Mouse (Mus musculus): ENCODE results near the gene Mars2. TPM values are rescaled to one million over a fixed set of nuclear protein-coding genes. Genes with fewer than 3 reads are reported as not detected.

Mars2 gene
- 8.8 and 11.1 TPM in 2 replicates for total RNA-seq (2014; fragmentation: Nextera tagmentation)
- 11.4 and 12.2 TPM in 2 replicates for total RNA-seq (2017)

- peak; percentile 94 for ATAC-seq (replicated peaks; ENCODE audit: low FRiP score, low TSS enrichment, poor library complexity, severe bottlenecking)
These were observed at the start of gene Mars2 for GRCm38 (mm10) chr1:55236890-55237642. Mars2 (plus strand) TSS chr1:55237177.

GRCm38 (mm10) chr1:55192015-55192414, 45.0 kb upstream of the Mars2 start:
- ATAC-seq (replicated peaks; ENCODE audit: low FRiP score, low TSS enrichment, poor library complexity, severe bottlenecking), result peak; percentile 53

GRCm38 (mm10) chr1:55192824-55193223, 44.2 kb upstream of the Mars2 start:
- ATAC-seq (replicated peaks; ENCODE audit: low FRiP score, low TSS enrichment, poor library complexity, severe bottlenecking), result peak; percentile 69; the same call in 1 of the 2 replicates

GRCm38 (mm10) chr1:55193316-55193715, 43.7 kb upstream of the Mars2 start:
- ATAC-seq (replicated peaks; ENCODE audit: low FRiP score, low TSS enrichment, poor library complexity, severe bottlenecking), result no peak

- no peak for ATAC-seq (replicated peaks; ENCODE audit: low FRiP score, low TSS enrichment, poor library complexity, severe bottlenecking)
These were observed 42.7 kb upstream of the Mars2 start for GRCm38 (mm10) chr1:55194064-55194915.

DNA sequence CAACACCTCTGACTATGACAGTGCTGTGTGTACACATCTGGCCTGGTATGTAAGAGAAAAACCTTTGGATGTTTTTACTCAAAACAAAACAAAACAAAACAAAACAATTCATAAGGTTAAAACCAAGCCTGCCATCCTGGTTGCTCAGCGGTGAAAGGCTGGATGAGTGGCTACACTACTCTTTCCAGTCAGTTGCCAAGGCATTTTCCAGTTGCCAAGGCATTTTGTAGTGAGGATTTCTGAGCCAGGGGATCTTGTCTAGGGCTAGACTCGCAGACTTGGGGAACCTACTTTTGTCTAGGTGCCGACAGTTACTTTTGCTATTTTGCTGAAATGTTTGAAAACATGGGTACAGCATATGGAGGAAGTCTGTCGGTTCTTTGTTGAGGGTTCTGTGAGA, 42.0 kb upstream of the Mars2 start:
- ATAC-seq (replicated peaks; ENCODE audit: low FRiP score, low TSS enrichment, poor library complexity, severe bottlenecking), result no peak

DNA sequence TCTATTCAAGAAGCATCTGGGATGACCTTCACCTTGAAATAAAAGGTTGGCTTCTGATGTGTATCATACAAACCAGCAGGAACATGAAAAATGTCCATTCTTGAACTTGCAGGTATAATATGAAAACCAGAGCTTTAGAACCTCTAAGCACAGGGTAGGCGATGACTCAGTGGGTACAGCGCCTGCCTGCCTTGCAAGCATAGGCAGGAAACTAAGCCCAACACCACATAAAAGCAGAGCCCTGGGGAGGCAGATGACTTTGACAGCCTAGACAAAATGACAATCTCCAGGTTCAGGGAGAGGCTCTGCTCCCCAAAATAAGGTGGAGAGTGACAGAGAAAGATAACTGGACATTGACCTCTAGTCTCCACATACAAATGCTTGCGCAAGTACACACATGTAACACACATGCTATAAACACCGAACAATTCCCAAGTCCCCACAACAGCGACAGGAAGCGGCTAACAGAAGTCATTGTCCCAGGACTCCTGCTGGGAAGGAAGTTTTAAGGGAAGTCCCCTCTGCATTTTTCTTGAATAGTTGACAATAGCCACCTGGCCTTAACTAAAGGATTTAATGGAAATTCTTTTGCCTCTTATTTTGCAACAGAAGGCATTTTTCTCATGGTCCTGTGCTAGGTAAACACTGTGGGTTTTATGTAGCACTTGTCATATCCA, 40.5 kb upstream of the Mars2 start:
- ATAC-seq (replicated peaks; ENCODE audit: low FRiP score, low TSS enrichment, poor library complexity, severe bottlenecking), result no peak

DNA sequence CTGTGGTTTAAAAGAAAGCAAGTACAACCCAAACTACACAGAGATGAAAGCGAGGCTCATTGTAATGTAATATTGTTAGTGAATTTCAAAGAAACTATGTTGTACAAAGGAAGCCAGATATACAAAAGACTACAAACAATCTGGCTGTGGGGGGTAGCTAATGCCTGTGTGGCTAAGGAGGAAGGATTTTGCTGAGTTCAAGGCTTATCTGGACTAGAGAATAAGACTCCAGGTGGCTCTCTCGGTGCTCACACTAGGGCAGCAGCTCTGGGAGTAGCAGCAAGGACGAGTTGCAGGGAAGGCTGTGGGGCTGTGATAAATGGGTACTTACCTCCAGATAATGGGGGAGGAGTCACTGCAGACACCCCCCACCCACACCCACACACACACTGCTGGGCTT, 38.3 kb upstream of the Mars2 start:
- peak; percentile 88 for ATAC-seq (replicated peaks; ENCODE audit: low FRiP score, low TSS enrichment, poor library complexity, severe bottlenecking)

- ATAC-seq (replicated peaks; ENCODE audit: low FRiP score, low TSS enrichment, poor library complexity, severe bottlenecking), result 0 out of 2 replicates have a peak, but pooled peaks have one; percentile 30
These were observed 34.9 kb upstream of the Mars2 start for GRCm38 (mm10) chr1:55201850-55202752.

DNA sequence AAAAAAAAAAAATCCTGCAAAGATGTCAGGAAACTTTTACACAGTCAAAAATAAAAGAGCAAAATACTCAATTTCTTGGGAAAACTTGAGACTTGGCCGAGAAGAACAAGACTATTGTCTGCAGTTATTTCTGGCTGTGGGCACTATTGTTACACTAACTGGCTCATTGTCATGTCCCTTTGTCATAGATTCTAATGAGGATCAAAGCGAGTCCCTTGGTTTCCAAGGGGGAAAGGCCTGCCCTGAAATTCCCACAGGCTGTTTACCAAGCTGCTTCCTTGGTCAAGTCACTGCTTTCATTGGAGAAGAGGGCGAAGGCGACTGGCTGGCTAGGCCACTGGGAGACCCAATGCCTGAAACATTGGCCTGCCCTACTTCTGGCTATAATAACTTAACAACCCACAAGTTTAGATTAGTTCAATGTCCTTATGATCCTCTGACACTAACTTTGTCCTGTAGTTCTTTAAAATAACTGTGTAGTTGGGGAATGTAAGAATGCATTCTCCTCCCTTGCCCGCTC, 31.1 kb upstream of the Mars2 start:
- no peak for ATAC-seq (replicated peaks; ENCODE audit: low FRiP score, low TSS enrichment, poor library complexity, severe bottlenecking)

- no peak for ATAC-seq (replicated peaks; ENCODE audit: low FRiP score, low TSS enrichment, poor library complexity, severe bottlenecking)
These were observed 29.4 kb upstream of the Mars2 start for GRCm38 (mm10) chr1:55207561-55207960.

DNA sequence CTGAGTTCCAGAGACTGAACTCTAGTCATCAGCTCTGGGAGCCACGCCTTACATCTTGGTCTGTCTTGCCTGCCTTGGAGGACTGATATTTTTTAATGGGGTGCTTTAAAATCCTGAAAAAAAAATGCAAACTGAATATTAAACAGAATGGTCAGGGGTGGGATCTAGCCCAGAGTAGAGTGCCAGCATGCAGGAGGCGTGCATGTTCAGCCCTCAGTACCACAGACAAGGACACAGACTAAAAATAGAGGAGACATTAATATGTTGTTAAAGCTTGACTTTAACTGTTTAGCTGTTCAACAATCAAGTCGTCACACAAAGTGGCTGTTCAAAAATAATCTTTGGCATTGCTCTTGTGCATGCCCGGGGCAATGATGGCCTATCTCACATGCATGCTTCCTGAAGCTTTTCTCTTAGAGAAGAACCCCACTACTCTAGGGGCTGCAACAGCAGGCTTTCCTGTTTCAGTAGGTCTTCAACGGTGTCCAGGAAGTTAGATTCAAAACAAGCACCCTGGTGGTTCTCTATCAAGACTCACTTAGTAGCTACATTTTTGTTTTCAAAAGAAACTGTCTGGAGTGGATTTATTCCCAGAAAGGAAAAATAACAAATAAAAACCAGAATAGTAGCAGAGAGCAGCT, 28.4 kb upstream of the Mars2 start:
- ATAC-seq (replicated peaks; ENCODE audit: low FRiP score, low TSS enrichment, poor library complexity, severe bottlenecking), result no peak

DNA sequence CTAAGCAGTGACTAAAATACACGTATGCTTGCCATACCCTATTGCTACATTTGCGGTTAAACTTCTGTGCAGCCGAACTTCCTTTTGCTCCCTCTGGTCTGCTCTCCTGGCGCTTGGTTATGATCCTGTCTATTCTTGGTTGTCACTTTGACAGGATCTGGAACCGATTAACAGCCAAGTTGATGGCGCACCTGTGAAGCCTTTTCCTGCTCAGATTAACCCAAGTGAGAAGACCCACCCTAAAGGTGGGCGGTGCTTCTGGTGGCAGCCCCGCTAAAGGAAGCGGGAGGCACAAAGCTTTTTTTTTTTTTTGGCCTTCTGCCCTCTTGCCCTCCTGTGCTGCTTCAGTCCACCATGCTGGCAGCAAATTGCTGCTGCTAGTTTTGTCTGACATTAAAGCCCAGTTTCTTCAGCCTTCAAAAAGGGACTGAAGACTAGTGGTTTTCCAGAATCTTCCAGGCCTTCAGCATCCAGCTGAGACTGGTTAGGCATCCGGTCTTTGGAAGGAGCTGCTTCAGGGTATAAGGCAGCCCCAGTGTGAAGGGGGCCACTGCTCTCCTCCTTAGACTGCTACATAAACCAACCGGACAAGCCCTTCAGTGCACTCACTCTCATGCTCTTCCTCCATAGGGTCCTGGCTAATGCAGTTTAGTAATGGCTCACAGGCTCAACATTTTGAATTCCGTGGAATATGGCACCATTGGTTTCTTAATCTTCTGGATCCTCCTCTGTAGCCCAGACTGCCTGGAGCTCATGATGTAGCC, 26.6 kb upstream of the Mars2 start:
- peak; percentile 79 for ATAC-seq (replicated peaks; ENCODE audit: low FRiP score, low TSS enrichment, poor library complexity, severe bottlenecking)

DNA sequence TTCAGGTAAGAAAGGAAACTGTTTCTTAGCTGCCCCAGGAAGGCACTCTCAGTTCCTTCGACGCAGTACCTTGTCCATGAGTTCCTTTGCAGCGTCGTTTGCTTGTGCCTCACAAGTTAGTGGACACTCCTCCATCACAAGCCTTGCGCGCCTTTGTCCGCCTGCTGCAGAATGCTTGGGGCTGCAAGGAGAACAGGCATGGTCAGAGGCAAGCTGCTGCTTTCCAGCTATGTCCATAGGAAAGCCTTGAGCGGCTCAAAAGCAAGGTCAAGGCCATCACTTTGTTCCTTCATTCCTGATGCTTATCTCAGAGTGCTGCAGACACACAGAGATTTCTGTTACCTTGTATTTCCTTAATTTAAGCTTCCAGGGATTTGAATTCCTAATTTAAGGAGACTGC, 25.9 kb upstream of the Mars2 start:
- ATAC-seq (replicated peaks; ENCODE audit: low FRiP score, low TSS enrichment, poor library complexity, severe bottlenecking), result no peak

GRCm38 (mm10) chr1:55212771-55213170, 24.2 kb upstream of the Mars2 start:
- ATAC-seq (replicated peaks; ENCODE audit: low FRiP score, low TSS enrichment, poor library complexity, severe bottlenecking), result no peak

- no peak for ATAC-seq (replicated peaks; ENCODE audit: low FRiP score, low TSS enrichment, poor library complexity, severe bottlenecking)
These were observed 23.5 kb upstream of the Mars2 start for GRCm38 (mm10) chr1:55213475-55213874.

DNA sequence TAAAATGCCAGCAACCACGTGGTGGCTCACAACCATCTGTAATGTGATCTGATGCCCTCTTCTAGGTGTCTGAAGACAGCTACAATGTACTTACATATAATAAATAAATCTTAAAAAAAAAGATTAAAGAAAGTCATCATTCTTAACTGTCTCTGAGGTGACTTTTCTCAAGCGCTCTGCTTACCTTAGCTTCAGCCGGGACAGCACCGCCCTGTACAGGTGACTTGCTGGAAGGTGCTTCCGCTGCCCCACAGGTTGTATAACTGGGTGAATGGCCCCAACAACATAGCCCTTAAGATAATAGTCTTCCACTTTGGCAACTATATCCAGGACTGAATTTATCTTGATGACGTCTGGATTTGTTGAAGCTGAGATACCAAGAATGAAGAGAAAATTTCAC, 23.0 kb upstream of the Mars2 start:
- ATAC-seq (replicated peaks; ENCODE audit: low FRiP score, low TSS enrichment, poor library complexity, severe bottlenecking), result no peak
